Mouse (Mus musculus): ENCODE results near the gene Rpl9.

The Rpl9 gene

DNA sequence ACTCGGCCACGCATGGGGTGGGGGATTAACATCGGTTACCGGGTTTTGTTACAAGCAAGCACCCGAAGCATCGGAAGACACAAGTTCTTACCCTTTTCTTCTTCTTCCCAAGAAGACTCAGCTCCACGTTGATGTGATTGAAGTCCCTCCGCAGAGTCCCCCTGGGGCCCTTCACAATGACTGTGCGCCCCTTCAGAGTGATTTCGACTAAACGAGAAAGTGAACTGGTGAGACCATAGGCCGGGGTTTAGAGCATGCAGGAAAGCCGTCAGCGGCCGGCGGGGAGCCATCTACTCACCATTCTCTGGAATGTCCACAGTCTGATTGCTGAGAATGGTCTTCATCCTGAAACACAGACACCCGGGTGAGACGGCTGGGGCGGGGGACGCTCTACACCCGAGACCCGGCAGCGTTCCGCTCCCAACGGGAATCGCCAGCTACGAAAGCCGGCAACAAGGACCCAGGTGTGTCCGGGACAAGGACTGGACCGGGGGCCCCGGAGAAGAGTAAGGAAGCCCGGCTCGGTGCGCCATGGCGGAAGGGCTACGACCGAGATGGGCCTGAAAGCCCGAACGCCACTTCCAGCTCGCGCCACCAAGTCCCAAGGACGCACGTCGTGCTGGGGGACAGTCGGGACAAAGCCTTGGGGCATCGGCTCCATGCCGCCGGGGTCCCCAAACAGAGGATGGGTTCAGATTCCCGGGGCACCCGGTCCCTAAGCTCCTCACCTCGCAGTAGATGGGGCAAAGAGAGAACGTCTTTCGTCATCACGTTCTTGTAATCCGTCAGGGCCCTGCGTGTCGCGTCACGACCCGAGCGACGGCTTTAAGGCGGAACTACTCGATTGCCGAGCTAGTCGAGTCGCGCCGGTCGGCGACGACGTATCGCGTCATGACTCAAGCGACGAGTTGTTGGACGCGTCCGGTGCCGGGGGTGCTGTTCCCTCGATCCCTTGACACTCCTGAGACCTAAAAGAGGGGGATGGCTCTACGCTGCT, at the start of gene Rpl9, which contains the start of gene Lias:
Rpl9 (minus strand) TSS at position 797 of the 997 bp plus-strand sequence.
Lias (plus strand) TSS at position 850 of the 997 bp plus-strand sequence.
- peak; percentile 98 for DNase-seq

DNA sequence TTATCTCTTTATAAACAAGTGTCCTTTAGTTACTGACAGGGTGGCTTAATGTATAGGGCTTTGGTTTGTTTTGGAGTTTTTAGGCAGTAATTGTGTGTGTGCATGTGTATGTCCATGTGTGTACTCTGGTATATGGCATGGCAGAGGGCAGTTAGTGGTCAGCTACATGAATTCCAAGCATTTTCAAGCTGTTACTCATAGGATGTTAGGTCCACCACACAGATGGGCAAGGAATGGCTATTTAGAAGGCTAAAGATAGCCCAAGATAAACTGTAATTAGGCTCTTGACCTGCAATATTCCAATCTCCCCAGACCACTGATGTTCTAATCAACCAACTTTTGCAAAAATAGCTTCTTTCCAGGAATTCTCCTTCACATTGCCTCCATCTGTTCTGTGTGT, 46.8 kb upstream of the Rpl9 start:
- DNase-seq: no peak

DNA sequence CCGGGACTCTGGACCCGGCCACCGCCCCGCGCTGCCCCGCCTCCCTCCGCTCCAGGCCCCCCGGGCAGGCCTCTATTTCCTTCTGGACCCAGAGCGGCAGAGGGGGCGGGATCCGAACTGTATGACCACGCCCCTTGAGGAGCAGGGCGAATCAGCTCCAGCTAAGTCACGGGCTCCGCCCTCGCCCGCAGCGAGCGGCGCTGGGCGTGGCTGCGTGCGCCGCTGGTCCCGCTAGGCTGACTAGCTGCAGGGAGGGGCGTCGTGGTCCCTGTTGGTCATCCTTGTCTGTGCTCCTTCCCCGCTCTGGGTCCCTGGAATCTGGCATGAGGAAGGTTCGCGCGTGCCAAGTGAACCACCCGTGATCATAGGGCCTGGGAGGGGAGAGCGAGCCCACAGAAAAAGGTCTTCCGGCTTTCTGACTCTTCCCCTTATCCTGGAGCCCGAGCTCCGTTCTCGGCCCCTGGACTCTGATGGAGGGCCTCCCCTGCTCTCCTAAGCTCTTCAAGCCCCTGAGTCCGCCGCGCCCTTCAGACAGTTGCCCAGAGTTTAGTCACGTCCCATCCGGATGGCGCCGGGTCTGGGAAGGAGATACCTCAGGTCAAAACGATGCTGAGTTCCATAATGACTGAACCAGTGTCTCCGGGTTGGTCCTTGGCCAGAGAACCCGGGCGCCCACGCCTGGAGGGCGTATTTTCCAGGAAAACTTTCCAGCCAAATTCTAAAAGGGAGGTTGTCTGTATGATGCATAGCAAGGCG, 44.7 kb upstream of the Rpl9 start, which contains the start of gene Ugdh:
Ugdh (minus strand) TSS at position 144 of the 756 bp plus-strand sequence.
- peak; percentile 98 for DNase-seq

DNA sequence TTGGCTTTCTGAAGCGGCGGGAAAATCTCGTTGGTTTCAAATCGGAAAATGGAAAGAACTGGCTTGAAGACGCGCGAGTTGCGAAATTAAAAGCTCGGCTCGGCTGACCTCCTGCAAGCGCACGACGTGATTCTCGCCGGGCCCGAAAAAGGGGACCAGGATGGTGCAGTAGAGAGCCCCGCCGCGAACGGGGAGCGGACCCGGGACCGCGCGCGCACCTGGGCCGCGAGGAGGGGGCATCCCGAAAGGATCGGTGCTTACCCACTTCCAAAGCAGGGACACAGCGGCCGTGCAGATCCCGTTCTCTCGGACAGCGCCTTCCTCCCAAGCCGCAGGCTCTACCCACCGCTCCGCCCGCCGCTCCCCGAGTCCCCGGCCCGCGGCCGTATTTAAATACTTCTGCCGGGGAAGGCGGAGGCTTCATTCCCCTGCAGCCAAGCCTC, 44.1 kb upstream of the Rpl9 start:
- DNase-seq: no peak

DNA sequence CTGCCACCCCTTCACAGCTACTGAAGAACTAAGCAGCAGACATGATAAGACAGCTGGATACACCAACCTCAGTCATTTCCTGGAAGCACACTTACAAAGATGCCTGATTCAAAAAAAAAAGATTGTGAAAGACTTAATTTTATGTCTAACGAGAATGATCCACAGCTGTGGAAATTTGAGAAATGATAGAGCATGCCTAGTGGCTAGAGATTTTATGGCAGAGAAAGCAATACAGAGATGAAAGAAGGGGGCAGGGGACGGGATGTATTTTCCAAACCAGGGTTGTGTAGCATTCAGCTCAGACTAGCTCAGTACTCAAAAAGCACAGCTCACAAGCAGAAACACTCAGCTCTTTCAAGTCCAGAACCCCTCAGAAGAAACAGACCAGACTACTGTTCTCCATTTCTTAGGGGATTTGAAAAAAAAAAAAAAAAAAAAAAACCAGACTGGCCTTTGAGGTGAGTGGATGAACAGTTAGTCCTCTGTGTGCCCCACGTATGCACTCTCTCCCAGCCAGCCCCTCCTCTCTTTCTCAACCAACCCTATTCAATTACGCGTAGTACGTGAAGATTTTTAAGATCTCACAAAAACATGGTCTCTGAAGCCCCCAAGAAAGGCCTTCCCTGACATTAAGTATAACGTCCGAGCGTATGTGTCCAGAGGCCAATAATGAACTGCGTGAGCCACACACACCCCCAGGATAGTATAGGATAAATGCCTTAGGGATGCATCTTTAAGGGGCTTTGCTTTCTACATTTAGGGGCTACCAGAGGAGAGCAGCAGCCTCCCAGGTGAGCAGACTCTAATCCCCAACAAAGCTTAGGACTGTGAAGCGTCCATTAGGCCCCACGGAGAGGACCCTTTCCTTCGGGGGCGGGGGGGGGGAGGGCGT, 43.5 kb upstream of the Rpl9 start:
- peak; percentile 29 for DNase-seq

DNA sequence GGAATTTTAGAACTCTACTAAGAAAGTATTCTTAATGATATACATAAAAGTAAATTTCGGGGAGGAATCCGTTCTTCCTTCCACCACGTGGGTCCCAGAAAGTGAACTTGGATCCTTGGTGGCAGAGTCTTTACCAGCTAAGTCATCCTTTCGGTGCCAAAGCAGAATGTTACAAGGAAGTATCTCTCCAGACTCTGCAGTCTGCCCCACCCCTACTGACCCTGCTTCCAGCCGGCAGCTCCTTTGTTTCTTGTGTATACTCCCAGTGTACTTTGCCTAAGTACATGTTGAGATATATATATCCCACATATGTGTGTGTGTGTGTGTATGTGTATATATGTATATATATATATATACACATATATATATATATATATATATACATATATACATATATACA, 38.2 kb upstream of the Rpl9 start:
- no peak for DNase-seq

DNA sequence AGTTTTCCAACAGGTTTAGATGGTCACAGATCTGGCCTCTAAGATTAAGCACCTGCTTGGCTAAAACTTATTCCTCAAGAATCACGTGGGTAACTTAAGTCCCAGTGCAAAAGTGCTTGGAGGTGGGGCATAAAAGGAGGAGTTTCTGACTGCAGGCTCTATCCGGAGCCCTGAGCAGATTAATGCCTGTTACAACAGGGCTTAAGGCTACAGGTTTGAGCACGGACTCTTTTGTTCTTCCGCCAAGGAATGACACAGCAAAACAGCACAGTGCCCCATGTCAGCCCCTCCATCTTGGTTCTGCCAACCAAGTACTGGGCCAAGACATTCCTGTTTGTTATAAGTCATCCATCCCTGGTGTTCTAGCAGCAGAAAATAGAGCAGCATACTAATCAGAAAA, 37.1 kb upstream of the Rpl9 start:
- no peak for DNase-seq

DNA sequence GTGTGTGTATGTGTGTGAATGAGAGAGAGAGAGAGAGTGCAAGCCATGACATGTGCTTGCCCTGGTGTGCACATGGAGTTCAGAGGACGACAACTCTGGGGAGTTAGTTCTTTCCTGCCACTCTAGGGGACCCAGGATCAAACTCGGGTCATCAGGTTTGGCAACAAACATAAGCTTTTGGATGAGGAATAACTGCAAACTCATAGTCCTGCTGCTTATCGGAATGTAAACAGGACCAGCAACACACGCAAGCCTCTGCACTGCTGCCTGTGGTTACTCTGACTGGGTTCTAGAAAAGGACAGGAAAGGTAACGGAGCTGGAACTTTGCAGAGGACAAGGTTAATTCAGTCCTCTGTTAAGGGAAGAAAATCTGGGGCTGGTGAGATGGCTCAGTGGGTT, 34.0 kb upstream of the Rpl9 start:
- DNase-seq: no peak

DNA sequence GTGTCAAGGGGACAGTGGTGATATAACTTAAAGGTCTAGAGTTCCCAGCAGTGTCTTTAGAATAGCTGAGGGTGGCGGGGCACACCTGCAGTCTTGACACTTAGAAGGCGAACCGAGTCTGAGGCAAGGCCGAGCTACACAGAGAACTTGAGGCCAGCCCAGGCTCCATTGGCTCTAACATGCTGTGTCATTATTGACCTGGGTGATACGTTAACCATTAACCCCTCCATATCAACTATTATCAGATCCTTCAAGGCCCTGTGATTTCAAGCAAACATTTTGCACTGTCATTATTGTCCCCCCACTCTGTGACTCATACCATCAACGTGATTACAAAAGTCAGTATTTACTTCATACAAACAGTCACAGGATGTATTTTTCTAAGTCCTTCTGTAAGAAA, 33.0 kb upstream of the Rpl9 start:
- DNase-seq: no peak

DNA sequence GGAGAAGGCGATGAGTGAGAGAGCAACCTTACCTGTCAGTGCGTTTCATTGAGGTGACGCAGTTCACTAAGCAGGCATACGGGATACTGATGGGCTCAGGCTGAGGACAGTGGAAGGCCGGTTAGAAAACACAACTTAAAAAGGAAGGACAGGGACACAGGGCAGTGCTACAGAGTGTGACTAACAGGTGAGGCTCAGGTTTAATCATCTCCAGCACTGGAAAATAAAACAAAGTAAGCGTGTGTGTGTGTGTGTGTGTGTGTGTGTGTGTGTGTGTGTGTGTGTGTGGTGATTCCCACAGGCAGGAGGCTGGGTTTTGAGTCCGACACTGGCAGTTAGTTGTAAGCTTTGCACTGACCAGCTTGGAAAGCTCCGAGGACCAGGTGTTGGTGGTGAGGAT, 31.6 kb upstream of the Rpl9 start:
- DNase-seq: no peak

DNA sequence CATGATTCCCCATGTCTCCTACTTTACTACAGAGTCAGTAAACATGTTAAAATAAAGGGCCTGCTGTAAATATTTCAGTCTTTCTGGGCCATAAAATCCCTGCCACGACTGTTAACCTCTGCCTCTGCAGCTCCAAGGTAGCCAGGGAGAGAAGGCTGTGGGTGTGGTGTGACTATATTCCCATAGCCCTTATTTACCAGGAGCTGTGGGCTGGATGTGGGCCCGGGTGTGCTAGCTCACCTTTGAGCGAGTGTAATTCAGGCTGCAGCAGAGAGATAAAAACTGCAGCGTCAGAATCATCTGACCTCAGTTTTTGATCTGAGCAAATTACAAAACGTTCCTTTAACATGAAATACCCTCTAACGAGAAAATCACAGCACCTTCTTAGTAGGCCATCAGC, 29.6 kb upstream of the Rpl9 start:
- DNase-seq: no peak

DNA sequence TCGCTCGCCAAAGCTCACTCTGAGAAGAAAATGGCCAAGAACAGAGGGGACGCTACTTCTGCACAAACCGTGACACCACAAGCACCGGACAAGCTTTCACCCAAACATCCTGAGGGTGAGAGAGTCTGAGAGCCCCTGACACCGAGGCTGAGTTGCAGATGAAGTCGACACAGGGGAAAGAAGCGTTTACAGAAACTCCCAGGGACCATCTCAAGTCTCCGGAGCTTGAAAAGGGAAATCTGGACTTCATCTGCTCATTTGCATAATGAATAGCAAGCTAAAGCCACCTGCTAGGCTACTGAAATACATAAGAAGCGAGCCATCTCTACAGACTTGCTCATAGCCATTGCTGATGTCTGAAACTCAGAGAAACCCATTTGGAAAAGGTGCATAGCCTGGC, 27.9 kb upstream of the Rpl9 start:
- no peak for DNase-seq

DNA sequence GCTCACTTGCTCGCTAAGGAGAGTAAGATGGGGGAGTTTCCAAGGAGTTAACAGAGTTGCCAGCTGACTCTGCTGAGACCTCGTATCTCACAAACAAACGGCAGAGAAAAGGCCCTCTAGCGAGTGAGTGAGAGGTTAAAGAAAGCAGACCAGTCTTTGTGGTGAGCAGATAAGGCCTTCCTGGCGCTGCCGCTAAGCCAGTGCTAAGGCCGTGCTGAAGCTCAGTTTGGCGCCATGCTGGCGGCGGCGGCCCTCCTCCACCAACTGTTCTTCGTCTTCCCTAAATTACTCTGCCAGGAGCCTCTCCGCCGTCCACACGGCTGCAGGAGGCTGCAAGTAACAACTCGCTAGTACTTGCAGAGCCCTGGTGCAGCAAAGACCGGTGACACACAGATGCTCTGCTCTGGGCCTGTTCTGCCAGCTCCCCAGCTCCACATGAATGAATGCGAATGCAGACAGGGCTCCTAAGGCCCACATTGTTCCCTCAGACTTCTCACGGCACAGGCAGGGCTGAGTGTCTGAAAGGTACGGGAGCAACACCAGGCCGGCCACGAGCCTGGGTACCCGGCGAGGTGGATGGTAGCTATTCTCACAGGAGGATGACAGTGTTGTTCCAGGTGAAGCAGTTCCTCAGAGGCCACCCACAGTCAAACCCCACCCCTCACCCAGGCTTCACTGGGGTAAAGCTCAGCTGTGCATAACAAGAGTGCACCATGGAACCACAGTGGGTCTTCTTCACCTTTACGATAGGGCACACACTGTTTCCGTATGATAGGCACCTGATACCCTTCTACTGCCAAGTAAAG, 24.6 kb upstream of the Rpl9 start:
- no peak for DNase-seq

DNA sequence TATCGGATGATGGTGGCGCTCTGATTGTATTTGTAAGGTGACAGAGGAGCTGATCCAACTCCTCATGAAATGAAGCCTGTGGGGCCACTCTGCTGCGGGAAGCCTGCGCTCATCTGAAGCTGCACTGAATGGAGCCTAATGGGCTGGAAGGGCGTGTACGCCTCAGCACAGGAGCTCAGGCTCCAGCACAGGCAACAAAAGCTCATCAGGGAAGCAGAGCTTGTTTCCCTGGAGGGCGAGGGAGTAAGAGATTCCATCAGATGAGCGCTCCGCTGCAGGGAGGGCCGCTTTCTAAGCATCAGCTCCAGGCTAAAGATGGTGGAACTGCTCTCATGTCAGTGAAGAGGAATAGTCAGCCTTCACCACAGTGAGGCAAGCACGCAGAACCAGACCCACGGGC, 16.7 kb upstream of the Rpl9 start:
- no peak for DNase-seq

DNA sequence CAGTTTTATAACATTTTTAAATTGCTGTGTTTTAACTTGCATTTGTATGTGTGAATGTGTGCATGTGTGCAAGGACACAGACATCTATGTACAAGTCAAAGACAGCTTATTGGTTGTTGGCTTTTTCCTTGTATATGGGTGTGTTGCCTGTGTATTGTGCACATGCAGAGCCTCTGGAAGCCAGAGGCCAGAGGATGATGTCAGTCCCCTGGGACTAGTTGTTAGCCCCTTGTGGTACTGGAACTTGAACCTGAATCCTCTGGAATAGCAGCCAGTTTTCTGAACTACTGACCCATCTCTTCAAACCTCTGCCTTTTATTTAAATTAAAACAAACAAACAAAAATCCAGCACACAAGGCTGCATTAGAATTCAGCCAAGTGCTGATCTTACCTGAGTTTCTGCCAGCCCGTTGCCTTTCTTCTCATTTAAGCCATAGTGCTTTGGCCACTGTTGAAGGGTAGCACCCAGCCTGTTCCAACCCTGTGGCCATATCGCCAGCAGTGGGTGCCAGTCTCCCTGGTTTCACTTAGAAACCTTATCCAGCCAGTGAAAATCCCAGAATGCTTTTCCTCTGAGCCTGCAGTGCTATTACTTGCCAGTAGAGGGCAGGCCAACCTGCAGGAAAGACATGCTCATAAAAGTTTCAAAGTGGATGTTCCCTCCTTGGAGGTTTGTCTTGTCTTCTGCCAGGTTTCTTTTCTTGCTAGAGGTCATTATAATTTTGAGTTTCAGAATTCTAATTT, 10.2 kb upstream of the Rpl9 start:
- DNase-seq: peak; percentile 78

DNA sequence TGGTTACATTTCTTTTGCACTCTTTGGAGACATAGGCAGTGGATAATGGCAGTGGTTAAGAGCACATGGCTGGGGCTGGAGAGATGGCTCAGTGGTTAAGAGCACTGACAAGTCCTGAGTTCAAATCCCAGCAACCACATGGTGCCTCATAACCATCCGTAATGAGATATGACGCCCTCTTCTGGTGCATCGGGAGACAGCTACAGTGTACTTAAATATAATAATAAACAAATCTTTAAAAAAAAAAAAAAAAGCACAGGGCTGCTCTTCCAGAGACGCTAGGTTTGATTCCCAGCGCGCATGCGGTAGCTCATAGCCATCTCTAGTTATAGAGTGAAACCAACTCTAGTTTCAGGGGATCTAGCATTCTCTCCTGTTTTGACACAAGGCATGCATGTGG, 3.2 kb upstream of the Rpl9 start:
- DNase-seq: no peak

DNA sequence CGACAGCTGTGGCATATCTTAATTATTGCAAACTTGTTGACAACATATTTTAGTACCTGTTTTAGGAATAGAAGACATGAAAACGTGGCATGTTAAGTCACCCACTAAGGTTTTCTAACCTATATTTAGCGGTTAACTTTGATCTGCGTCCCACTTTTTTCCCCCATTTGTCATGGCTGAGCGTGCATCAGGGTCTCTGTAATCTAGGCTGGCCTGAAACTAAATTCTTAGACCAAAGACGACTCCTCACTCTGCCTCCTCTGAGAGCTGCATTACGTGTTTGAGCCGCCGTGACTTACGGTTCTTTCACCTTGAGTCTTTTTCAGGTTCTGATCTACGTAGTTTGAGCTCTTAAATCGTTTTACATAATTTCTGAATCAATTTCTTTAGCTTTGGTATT, 509 bp upstream of the Rpl9 start:
- DNase-seq: no peak

DNA sequence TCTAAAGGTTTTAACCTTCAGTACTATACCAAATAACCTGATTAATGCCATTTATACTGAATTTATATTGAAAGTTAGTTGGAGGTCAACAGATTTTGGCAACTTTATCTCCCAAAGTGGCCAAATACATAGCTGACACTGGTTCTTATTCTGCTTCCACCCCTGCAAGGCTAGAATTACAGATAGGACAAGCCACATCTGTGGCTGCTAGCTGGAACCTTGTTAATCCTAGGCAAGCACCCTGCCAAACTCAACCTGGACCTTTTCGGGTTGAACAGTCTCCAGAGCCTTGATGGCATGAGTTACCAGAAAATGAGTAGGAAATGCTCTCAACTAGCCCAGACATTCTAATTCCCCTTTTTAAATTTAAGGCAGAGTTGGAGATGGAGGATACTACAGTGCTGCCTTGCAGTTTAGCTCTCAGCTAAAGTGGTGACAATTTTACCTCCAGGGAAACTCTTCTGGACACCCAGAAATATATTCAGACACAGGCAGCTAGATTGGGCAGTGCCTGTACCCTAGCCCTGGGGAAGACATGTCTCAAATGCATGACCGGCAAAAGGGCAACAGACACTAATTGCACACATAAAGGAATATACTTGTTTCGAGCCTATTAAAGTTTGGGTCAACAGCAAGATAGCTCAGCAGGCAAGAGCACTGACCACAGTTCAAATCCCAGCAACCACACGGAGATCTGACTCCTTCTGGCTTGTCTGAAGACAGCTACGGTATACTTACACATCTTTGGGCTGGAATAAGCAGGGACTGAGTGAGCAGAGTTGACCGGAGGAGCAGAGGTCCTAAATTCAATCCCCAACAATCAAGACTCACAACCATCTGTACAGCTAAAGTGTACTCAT, 4.0 kb downstream of the Rpl9 start:
- DNase-seq: no peak

DNA sequence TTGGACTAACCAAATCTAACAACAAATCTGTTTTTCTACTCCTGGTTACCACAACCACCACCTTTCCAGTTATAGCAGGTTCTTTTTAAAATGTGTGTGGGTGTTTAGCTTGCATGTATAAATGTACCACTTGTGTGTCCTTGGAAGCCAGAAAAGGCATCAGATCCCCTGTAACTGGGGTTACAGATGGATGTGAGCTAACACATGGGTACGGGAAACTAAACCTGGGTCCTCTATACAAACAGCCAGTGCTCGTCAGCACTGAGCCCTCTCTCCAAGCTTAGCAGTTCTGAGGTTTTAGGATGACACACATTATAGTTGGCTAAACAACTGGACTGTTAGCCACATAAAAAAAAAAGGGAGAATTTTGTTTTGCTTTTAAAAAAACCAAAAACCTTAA, 5.5 kb downstream of the Rpl9 start:
- no peak for DNase-seq

DNA sequence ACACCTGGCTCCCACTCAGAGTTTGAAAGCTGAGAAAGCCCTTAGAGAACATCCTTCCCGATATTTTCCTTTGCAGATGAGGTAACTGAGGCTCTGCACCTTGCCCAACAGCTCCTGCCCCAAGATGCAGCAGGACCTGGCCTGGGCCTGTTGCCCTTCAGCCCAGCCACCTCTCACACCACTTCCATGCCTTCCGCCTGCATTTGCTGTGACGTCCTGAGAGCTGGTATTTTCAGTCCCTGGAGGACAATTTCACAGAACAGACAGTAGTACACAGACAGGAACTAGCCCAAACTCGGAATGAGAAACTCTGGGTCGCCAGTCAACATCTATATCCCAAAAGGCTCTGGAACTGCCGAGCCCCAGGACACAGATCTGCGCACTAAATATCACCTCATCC, 16.5 kb downstream of the Rpl9 start:
- no peak for DNase-seq
